Mouse (Mus musculus) erythroblast, embryonic 14.5 days (primary cell): ENCODE measurements around the gene Naa25.

Source experiments
- GATA1 ChIP-seq: IDR thresholded peaks from 2 replicates; pipeline ENCODE4 v1.6.1; 2012; ENCODE audit warnings: low read length, inconsistent platforms, mixed read lengths
- TAL1 ChIP-seq: IDR thresholded peaks from 3 replicates; pipeline ENCODE4 v1.6.1; 2012; ENCODE audit warnings: low read length, inconsistent platforms, mixed read lengths

- TF ChIP-seq GATA1 (no peak), TAL1 (no peak)
Measured at GRCm38 (mm10) chr5:121383857-121384756, 13.6 kb upstream of the Naa25 start.
